Mouse (Mus musculus) CH12.LX (cell line): ENCODE data around the gene Asb3. TPM values are rescaled to one million over a fixed set of nuclear protein-coding genes. Genes with fewer than 3 reads are reported as not detected.
"Not testable (repeated sequence)": the region's sequence is repeated elsewhere in the genome, so short reads cannot be mapped to it uniquely, and the experiment has no call there.

Experiments used
- DNase-seq: peaks from one replicate; pipeline ENCODE4 v3.0.0-alpha.2; 2013; ENCODE audit errors: extremely low read depth
- H3K27ac ChIP-seq: 2 replicates; pipeline ENCODE4 v1.5.1; 2012; ENCODE audit warnings: low read depth, mild to moderate bottlenecking, control low read depth, moderate library complexity; ENCODE audit not compliant: insufficient read depth
- H3K27me3 ChIP-seq: replicated peaks from 2 replicates; pipeline ENCODE3; 2012; ENCODE audit warnings: inconsistent platforms
- H3K36me3 ChIP-seq, 2 experiments: replicated peaks in 1 of 2; 2 replicates each; pipeline versions ENCODE3 to v1.6.1; 2012; ENCODE audit warnings: inconsistent platforms in 1 of 2, low read length in 1 of 2, mild to moderate bottlenecking in 1 of 2, mixed read lengths in 1 of 2, moderate library complexity in 1 of 2; ENCODE audit not compliant: control insufficient read depth in 1 of 2, insufficient read depth in 1 of 2
- H3K4me1 ChIP-seq, 2 experiments: 2 replicates each; pipeline ENCODE4 v1.6.1; 2012; ENCODE audit warnings: inconsistent platforms in 1 of 2, moderate library complexity in 1 of 2; ENCODE audit not compliant: insufficient read depth in 2 of 2, control insufficient read depth in 1 of 2
- H3K4me2 ChIP-seq: 2 replicates; pipeline ENCODE4 v1.6.1; 2012; ENCODE audit warnings: low read depth, mild to moderate bottlenecking, control low read depth; ENCODE audit not compliant: poor library complexity, insufficient read depth, severe bottlenecking
- H3K4me3 ChIP-seq, 3 experiments: fragments of 150-350 bp in 1 of 3; sonication (generic) in 1 of 3; replicated peaks in 1 of 3; 2 replicates each; pipeline versions ENCODE3 to v1.5.1; 2011 to 2012; ENCODE audit warnings: low read depth in 2 of 3, low read length in 2 of 3, mild to moderate bottlenecking in 2 of 3, moderate library complexity in 2 of 3, control low read depth in 1 of 3, improper control_type of control experiment in 1 of 3, inconsistent platforms in 1 of 3, mixed read lengths in 1 of 3; ENCODE audit not compliant: poor library complexity in 1 of 3
- H3K79me2 ChIP-seq: replicated peaks from 2 replicates; pipeline ENCODE4 v1.6.1; 2012; ENCODE audit warnings: mild to moderate bottlenecking, moderate library complexity; ENCODE audit not compliant: control insufficient read depth, poor library complexity, insufficient read depth, severe bottlenecking; ENCODE audit errors: extremely low read depth
- H3K9ac ChIP-seq: 2 replicates; pipeline ENCODE4 v1.6.1; 2012; ENCODE audit warnings: low read depth, mild to moderate bottlenecking, control low read depth, moderate library complexity; ENCODE audit not compliant: insufficient read depth
- H3K9me3 ChIP-seq: replicated peaks from 2 replicates; pipeline ENCODE3; 2012; ENCODE audit warnings: low read length, inconsistent platforms, mixed read lengths
- E2F4 ChIP-seq: IDR thresholded peaks from 2 replicates; pipeline ENCODE4 v1.6.1; 2011; ENCODE audit warnings: low read depth, low read length, improper control_type of control experiment; ENCODE audit not compliant: insufficient replicate concordance
- EP300 ChIP-seq: IDR thresholded peaks from 2 replicates; pipeline ENCODE4 v1.6.1; 2011; ENCODE audit warnings: low read length, improper control_type of control experiment
- MEF2A ChIP-seq: IDR thresholded peaks from 2 replicates; pipeline ENCODE4 v1.6.1; 2014; ENCODE audit warnings: low read depth, mild to moderate bottlenecking, inconsistent platforms, low read length, improper control_type of control experiment, borderline replicate concordance
- NELFE ChIP-seq: IDR thresholded peaks from 2 replicates; pipeline ENCODE4 v1.6.1; 2011; ENCODE audit warnings: low read depth, low read length, improper control_type of control experiment
- RCOR1 ChIP-seq: conservative IDR thresholded peaks from 2 replicates; pipeline ENCODE4 v1.6.1; 2012; ENCODE audit warnings: low read depth, mild to moderate bottlenecking, inconsistent platforms, low read length, improper control_type of control experiment
- SIN3A ChIP-seq: IDR thresholded peaks from 2 replicates; pipeline ENCODE4 v1.6.1; 2012; ENCODE audit warnings: low read length, improper control_type of control experiment, inconsistent platforms
- SMC3 ChIP-seq: IDR thresholded peaks from 2 replicates; pipeline ENCODE4 v1.6.1; 2011; ENCODE audit warnings: low read depth, low read length, improper control_type of control experiment
- USF2 ChIP-seq: conservative IDR thresholded peaks from 2 replicates; pipeline ENCODE4 v1.6.1; 2011; ENCODE audit warnings: low read depth, low read length, improper control_type of control experiment
- ZC3H11A ChIP-seq: IDR thresholded peaks from 2 replicates; pipeline ENCODE4 v1.6.1; 2012; ENCODE audit warnings: low read depth, mild to moderate bottlenecking, inconsistent platforms, low read length, improper control_type of control experiment
- dilution Hi-C: fragments of 300-500 bp; cut with MboI; formaldehyde crosslinking; loops from 2 replicates; pipeline ENCODE4 v1.14.3; 2020; ENCODE audit warnings: low sequenced_read_pairs; ENCODE audit not compliant: extremely low pct_unique_long_range_greater_than_20kb, extremely low pct_ligation_motif_present
- in situ Hi-C: fragments of 300-500 bp; cut with MboI; formaldehyde crosslinking; loops from 3 replicates; pipeline ENCODE4 v1.14.3; 2019; ENCODE audit warnings: low sequenced_read_pairs, low pct_ligation_motif_present, low pct_unique_long_range_greater_than_20kb, mixed read lengths
- polyA plus RNA-seq: library from polyadenylated mRNA; unstranded; fragments of >175 nt; gene quantifications from 2 replicates; pipeline ENCODE4 v1.2.1, GENCODE M21; 2012; ENCODE audit warnings: low read depth; ENCODE audit not compliant: insufficient read length
- total RNA-seq, 2 experiments: library from RNA; depleted of rRNA; stranded (reverse); fragments of 300-350 nt in 1 of 2; fragments of >200 nt in 1 of 2; gene quantifications; 2 replicates each; pipeline ENCODE4 v1.2.3; 2012 to 2014

Gene Asb3
- total and polyA plus RNA-seq, 3 experiments, result 12.9 to 35.5 (median 14.1) TPM

DNA sequence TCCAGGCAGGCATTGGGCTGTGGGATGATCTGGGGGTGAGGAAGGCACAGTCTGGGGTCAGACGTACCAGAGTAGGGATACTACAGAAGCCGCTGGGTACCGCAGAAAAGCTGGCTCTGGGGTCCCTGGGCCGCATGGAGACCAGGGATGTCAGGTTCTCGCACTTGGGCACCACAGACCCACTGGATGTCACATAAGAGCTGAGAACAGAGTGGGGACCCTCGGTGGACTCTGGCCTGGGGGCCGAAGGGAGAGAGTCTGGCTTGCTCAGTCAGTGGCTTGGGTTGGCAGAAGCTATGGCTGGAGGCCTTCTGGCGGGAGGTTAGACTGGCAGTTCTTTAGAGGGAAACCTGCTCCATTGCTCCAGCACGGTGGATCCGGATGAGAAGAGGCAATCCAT, 204.8 kb downstream of the Asb3 start:
- TF ChIP-seq SMC3 (no peak), NELFE (no peak), E2F4 (no peak), USF2 (no peak), EP300 (no peak), RCOR1 (no peak), SIN3A (no peak)
- DNase-seq, result no peak
- no peak overlapping the region for H3K4me3 ChIP-seq
- dilution Hi-C loops, result no loop called here
- in situ Hi-C loops, result no loop called here
- no peaks in the 10 kb centered on the region for H3K27me3 ChIP-seq
- peaks cover 0 to 22% of the 10 kb centered on the region in 2 experiments for H3K36me3 ChIP-seq
- peaks cover 2 to 12% of the 10 kb centered on the region in 2 experiments for H3K4me1 ChIP-seq
- no peak overlapping the region for H3K9ac ChIP-seq
- H3K27ac ChIP-seq, result no peak overlapping the region
- no peaks in the 10 kb centered on the region for H3K9me3 ChIP-seq
- H3K79me2 ChIP-seq, result no peaks in the 10 kb centered on the region
- H3K4me2 ChIP-seq, result no peak overlapping the region

- dilution Hi-C loops, result no loop called here
- peaks cover 0 to 20% of the 10 kb centered on the region in 2 experiments for H3K36me3 ChIP-seq
- DNase-seq, result no peak
- H3K27me3 ChIP-seq, result no peaks in the 10 kb centered on the region
- no peak overlapping the region for H3K27ac ChIP-seq
- H3K9me3 ChIP-seq, result no peaks in the 10 kb centered on the region
- no peaks in the 10 kb centered on the region for H3K79me2 ChIP-seq
- no peak overlapping the region for H3K4me3 ChIP-seq
- H3K9ac ChIP-seq, result no peak overlapping the region
- H3K4me1 ChIP-seq, result peaks cover 2 to 12% of the 10 kb centered on the region in 2 experiments
- in situ Hi-C loops, result no loop called here
- no peak overlapping the region for H3K4me2 ChIP-seq
- TF ChIP-seq MEF2A (0 out of 2 replicates have a peak, but pooled peaks have one; percentile 54), ZC3H11A (no peak)
Measured at GRCm38 (mm10) chr11:31090478-31090978, 205.3 kb downstream of the Asb3 start.

DNA sequence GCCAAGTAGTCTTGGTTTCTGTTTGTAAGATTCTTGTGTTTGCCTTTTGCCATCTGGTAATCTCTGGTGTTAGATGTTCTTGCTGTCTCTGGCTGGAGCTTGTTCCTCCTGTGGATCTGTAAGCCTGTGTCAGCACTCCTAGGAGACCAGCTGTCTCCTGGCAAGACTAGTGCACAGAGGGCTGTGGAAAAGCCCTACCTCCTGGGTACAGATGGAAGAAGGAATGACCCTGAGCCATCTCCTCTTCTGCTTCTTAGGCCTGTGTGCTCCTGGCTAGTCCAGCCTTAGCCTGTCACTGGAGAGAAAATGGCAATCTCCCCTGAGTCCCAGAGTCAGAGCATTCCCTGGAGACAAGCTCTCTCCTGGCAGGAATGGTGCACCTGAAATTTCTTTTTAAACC, 214.3 kb downstream of the Asb3 start:
- in situ Hi-C loops, H3K27ac ChIP-seq, H3K79me2 ChIP-seq, H3K4me3 ChIP-seq, dilution Hi-C loops, H3K4me2 ChIP-seq, H3K9ac ChIP-seq, DNase-seq, H3K27me3 ChIP-seq, H3K4me1 ChIP-seq, H3K9me3 ChIP-seq, H3K36me3 ChIP-seq: not testable (repeated sequence)
